Mouse (Mus musculus): ENCODE data around the gene Pkn3. TPM values are rescaled to one million over a fixed set of nuclear protein-coding genes. Genes with fewer than 3 reads are reported as not detected.
"Not testable (repeated sequence)": the region's sequence is repeated elsewhere in the genome, so short reads cannot be mapped to it uniquely, and the experiment has no call there.

Gene Pkn3
- polyA plus RNA-seq, 1 experiment from 2014 or later: 2.8 TPM

- no peak for ATAC-seq
- H3K27ac ChIP-seq: no peak overlapping the region
Measured at GRCm38 (mm10) chr2:30111500-30111899, 34.0 kb downstream of the Pkn3 start.

GRCm38 (mm10) chr2:30112564-30112963, 35.1 kb downstream of the Pkn3 start:
- H3K9me3 ChIP-seq: no peaks in the 10 kb centered on the region
- H3K4me2 ChIP-seq (replicated peaks): no peak overlapping the region
- peaks cover 57% of the 10 kb centered on the region for H3K36me3 ChIP-seq
- no peak overlapping the region for H3K9ac ChIP-seq (replicated peaks)
- no peaks in the 10 kb centered on the region for H3K4me1 ChIP-seq (replicated peaks)
- H3K27me3 ChIP-seq: no peaks in the 10 kb centered on the region
- WGBS: 94% methylated on average over 5 of the region's 5 CpGs
- ATAC-seq: no peak
- no peak overlapping the region for H3K4me3 ChIP-seq (replicated peaks)
- no peak overlapping the region for H3K27ac ChIP-seq

More at GRCm38 (mm10) chr2:30111500-30111899, 34.0 kb downstream of the Pkn3 start:
- Histone ChIP-seq H3K4me3 (replicated peaks) (no peak overlapping the region), H3K27me3 (no peaks in the 10 kb centered on the region), H3K36me3 (peaks cover 68% of the 10 kb centered on the region), H3K9ac (replicated peaks) (no peak overlapping the region), H3K4me2 (replicated peaks) (no peak overlapping the region), H3K9me3 (no peaks in the 10 kb centered on the region), H3K4me1 (replicated peaks) (no peaks in the 10 kb centered on the region)
- 98% methylated on average over 2 of the region's 2 CpGs for WGBS

- H3K27me3 ChIP-seq: no peaks in the 10 kb centered on the region
- peaks cover 6% of the 10 kb centered on the region for H3K36me3 ChIP-seq
- H3K9ac ChIP-seq (replicated peaks): 0 out of 2 replicates have a peak overlapping the region, but pooled peaks have one; percentile 29
- WGBS: 15% methylated on average over 6 of the region's 6 CpGs
- peaks cover 42% of the 10 kb centered on the region for H3K4me1 ChIP-seq (replicated peaks)
- ATAC-seq: peak; percentile 32; the same call in 1 of the 2 replicates
- peak overlapping the region; percentile 59 for H3K27ac ChIP-seq
- H3K4me3 ChIP-seq (replicated peaks): no peak overlapping the region
- H3K9me3 ChIP-seq: no peaks in the 10 kb centered on the region
- peak overlapping the region; percentile 9 for H3K4me2 ChIP-seq (replicated peaks)
Measured at GRCm38 (mm10) chr2:30119641-30120051, 42.2 kb downstream of the Pkn3 start.

GRCm38 (mm10) chr2:30120269-30120668, 42.8 kb downstream of the Pkn3 start:
- peak overlapping the region; percentile 59; the same call in 1 of the 2 replicates for H3K27ac ChIP-seq
- peaks cover 6% of the 10 kb centered on the region for H3K36me3 ChIP-seq
- peak overlapping the region; percentile 29; the same call in 1 of the 2 replicates for H3K9ac ChIP-seq (replicated peaks)
- no peak for ATAC-seq
- no peak overlapping the region for H3K4me3 ChIP-seq (replicated peaks)
- 83% methylated on average over 4 of the region's 4 CpGs for WGBS
- H3K27me3 ChIP-seq: no peaks in the 10 kb centered on the region
- no peaks in the 10 kb centered on the region for H3K9me3 ChIP-seq
- H3K4me2 ChIP-seq (replicated peaks): peak overlapping the region; percentile 9; the same call in 1 of the 2 replicates
- peaks cover 49% of the 10 kb centered on the region for H3K4me1 ChIP-seq (replicated peaks)

GRCm38 (mm10) chr2:30122766-30123165, 45.3 kb downstream of the Pkn3 start:
- ATAC-seq: no peak
- Histone ChIP-seq H3K27me3 (no peaks in the 10 kb centered on the region), H3K9ac (replicated peaks) (peak overlapping the region; percentile 92; the same call in 1 of the 2 replicates), H3K4me3 (replicated peaks) (peak overlapping the region; percentile 89; the same call in 1 of the 2 replicates), H3K4me1 (replicated peaks) (peaks cover 50% of the 10 kb centered on the region), H3K36me3 (peaks cover 6% of the 10 kb centered on the region), H3K9me3 (no peaks in the 10 kb centered on the region), H3K4me2 (replicated peaks) (peak overlapping the region; percentile 89), H3K27ac (no peak overlapping the region)
- WGBS: 87% methylated on average over 5 of the region's 5 CpGs

GRCm38 (mm10) chr2:30123729-30124471, 46.4 kb downstream of the Pkn3 start:
- H3K9me3 ChIP-seq: no peaks in the 10 kb centered on the region
- peak overlapping the region; percentile 89 for H3K4me3 ChIP-seq (replicated peaks)
- peak overlapping the region; percentile 90 for H3K27ac ChIP-seq
- H3K36me3 ChIP-seq: peaks cover 6% of the 10 kb centered on the region
- WGBS: 2% methylated on average over 44 of the region's 44 CpGs
- H3K4me2 ChIP-seq (replicated peaks): peak overlapping the region; percentile 89
- peaks cover 48% of the 10 kb centered on the region for H3K4me1 ChIP-seq (replicated peaks)
- peak overlapping the region; percentile 92 for H3K9ac ChIP-seq (replicated peaks)
- H3K27me3 ChIP-seq: no peaks in the 10 kb centered on the region
- ATAC-seq: peak; percentile 76

GRCm38 (mm10) chr2:30124472-30125274, 47.2 kb downstream of the Pkn3 start, which contains the start of gene Zer1:
Gene Zer1, minus strand, starts transcription at chr2:30124585.
- Histone ChIP-seq H3K4me3 (replicated peaks) (peak within 1 kb of the TSS; percentile 89), H3K36me3 (peaks cover 6% of the 10 kb centered on the region), H3K27ac (peak within 1 kb of the TSS; percentile 90), H3K4me2 (replicated peaks) (peak within 1 kb of the TSS; percentile 89), H3K9me3 (no peaks in the 10 kb centered on the region), H3K9ac (replicated peaks) (peak within 1 kb of the TSS; percentile 92), H3K27me3 (no peaks in the 10 kb centered on the region), H3K4me1 (replicated peaks) (peaks cover 40% of the 10 kb centered on the region)
- ATAC-seq: peak; percentile 97
- WGBS: 9% methylated on average over 31 of the region's 31 CpGs

GRCm38 (mm10) chr2:30128789-30129188, 51.3 kb downstream of the Pkn3 start:
- Histone ChIP-seq H3K27me3 (no peaks in the 10 kb centered on the region), H3K36me3 (no peaks in the 10 kb centered on the region), H3K4me1 (replicated peaks) (peaks cover 17% of the 10 kb centered on the region), H3K27ac (no peak overlapping the region), H3K9me3 (no peaks in the 10 kb centered on the region), H3K4me3 (replicated peaks) (no peak overlapping the region), H3K4me2 (replicated peaks) (no peak overlapping the region), H3K9ac (replicated peaks) (no peak overlapping the region)
- WGBS: 27% methylated on average over 2 of the region's 2 CpGs
- ATAC-seq: no peak

GRCm38 (mm10) chr2:30130156-30130555, 52.7 kb downstream of the Pkn3 start:
- WGBS: 79% methylated on average over 4 of the region's 4 CpGs
- no peak for ATAC-seq
- H3K4me3 ChIP-seq (replicated peaks): no peak overlapping the region

GRCm38 (mm10) chr2:30131240-30131639, 53.8 kb downstream of the Pkn3 start:
- peaks cover 28% of the 10 kb centered on the region for H3K4me1 ChIP-seq (replicated peaks)
- H3K9me3 ChIP-seq; H3K27ac ChIP-seq; H3K4me3 ChIP-seq (replicated peaks); ATAC-seq; H3K9ac ChIP-seq (replicated peaks); H3K27me3 ChIP-seq; H3K4me2 ChIP-seq (replicated peaks); H3K36me3 ChIP-seq: not testable (repeated sequence)
- WGBS: 71% methylated on average over 5 of the region's 5 CpGs

More at GRCm38 (mm10) chr2:30130156-30130555, 52.7 kb downstream of the Pkn3 start:
- Histone ChIP-seq H3K9me3 (no peaks in the 10 kb centered on the region), H3K9ac (replicated peaks) (no peak overlapping the region), H3K27me3 (no peaks in the 10 kb centered on the region), H3K27ac (no peak overlapping the region), H3K4me2 (replicated peaks) (no peak overlapping the region), H3K4me1 (replicated peaks) (peaks cover 22% of the 10 kb centered on the region), H3K36me3 (0 out of 2 replicates have a peak, but pooled peaks cover under 1% of the 10 kb centered on the region)

GRCm38 (mm10) chr2:30132801-30133612, 55.5 kb downstream of the Pkn3 start:
- Histone ChIP-seq H3K4me3 (replicated peaks) (peak overlapping the region; percentile 87), H3K4me1 (replicated peaks) (peaks cover 28% of the 10 kb centered on the region), H3K9ac (replicated peaks) (peak overlapping the region; percentile 86; the same call in 1 of the 2 replicates), H3K4me2 (replicated peaks) (peak overlapping the region; percentile 94), H3K27me3 (no peaks in the 10 kb centered on the region), H3K36me3 (peaks cover 24% of the 10 kb centered on the region), H3K27ac (peak overlapping the region; percentile 35; the same call in 1 of the 2 replicates), H3K9me3 (no peaks in the 10 kb centered on the region)
- WGBS: 23% methylated on average over 16 of the region's 16 CpGs
- ATAC-seq: no peak

Measured in midbrain, embryonic 13.5 days (tissue).